Mouse (Mus musculus): Measurements from ENCODE around the gene Aimp2. TPM values are rescaled to one million over a fixed set of nuclear protein-coding genes. Genes with fewer than 3 reads are reported as not detected.

Aimp2 gene
- polyA plus RNA-seq, 1 experiment from 2014 or later: 107 TPM

DNA sequence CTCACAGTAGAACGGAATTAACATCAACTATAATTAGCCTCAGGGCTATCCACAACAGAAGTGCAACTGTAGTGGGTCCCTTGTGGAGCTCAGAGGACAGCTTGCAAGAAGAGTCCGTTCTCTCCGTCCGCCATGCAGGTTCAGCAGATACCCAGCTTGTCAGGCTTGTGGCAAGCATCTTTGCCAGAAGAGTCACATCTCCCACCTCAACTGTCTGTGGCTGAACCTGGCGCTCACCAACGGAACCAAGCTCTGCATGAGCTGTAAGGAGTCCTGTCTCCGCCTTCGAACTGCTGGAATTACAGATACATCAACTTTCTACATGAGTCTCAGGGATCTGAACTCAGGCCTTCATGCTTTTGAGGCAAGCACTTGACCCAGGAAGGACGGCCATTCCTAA, 26.5 kb upstream of the Aimp2 start:
- 84% methylated on average over 9 of the region's 9 CpGs for WGBS
- ATAC-seq (ENCODE audit: insufficient read depth) (no peak), DNase-seq (no peak)
- no peak for TF ChIP-seq CTCF (IDR thresholded peaks at IDR 0.05; ENCODE audit: low read depth)
- Histone ChIP-seq H3K4me3 (ENCODE audit: low read depth, low read length) (no peak overlapping the region), H3K27ac (ENCODE audit: low read depth) (no peak overlapping the region), H3K4me2 (no peak overlapping the region), H3K4me1 (ENCODE audit: insufficient read depth) (no peaks in the 10 kb centered on the region), H3K36me3 (ENCODE audit: insufficient read depth) (peaks cover 12% of the 10 kb centered on the region), H3K9me3 (ENCODE audit: low read depth, low read length) (no peaks in the 10 kb centered on the region), H3K9ac (no peak overlapping the region), H3K27me3 (ENCODE audit: insufficient read depth, low read length) (no peaks in the 10 kb centered on the region)

DNA sequence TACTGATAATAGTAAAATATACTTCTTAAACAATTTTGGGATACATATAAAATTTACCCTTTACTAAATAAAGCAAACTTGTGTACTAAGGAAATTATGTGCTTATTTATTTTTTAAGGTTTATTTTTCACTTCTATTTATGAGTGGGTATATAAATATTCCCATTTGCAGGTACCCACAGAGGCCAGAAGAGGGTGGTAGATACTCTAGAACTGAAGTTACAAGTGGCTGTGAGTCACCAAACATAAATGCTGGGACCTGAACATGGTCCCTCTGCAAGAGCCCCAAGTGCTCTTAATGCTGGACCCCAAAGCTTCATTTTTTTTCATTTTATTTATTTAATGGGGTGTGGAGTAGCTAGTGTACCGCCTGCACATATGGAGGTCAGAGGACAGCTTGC, 24.2 kb upstream of the Aimp2 start:
- no peak for DNase-seq
- WGBS: 85% methylated on average over 1 of the region's 1 CpGs

DNA sequence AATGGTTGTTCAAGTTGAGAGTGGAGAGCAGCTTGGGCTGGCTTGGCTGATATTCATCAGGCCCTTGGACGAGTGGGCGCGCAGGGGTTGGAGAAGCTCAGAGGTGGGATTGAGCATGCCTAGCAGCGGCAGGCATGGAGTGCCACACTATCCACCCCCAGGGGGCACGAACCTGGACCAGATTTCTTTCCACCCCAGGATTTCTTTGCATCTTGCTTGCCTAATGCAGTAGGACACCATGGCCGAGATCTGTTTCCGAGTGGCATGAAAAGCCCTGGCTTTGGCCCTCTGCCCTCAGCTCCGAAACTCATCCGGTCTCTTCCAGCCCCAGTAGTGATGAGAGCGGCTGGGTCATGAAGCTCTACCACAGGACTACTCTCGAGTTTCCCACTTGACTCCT, 23.8 kb upstream of the Aimp2 start:
- no peaks in the 10 kb centered on the region for H3K27me3 ChIP-seq (ENCODE audit: insufficient read depth, low read length)
- no peak overlapping the region for H3K4me3 ChIP-seq (ENCODE audit: low read depth, low read length)
- no peaks in the 10 kb centered on the region for H3K9me3 ChIP-seq (ENCODE audit: low read depth, low read length)
- no peak overlapping the region for H3K9ac ChIP-seq
- ATAC-seq (ENCODE audit: insufficient read depth) (no peak), DNase-seq (no peak)
- TF ChIP-seq CTCF (IDR thresholded peaks at IDR 0.05; ENCODE audit: low read depth): no peak
- no peaks in the 10 kb centered on the region for H3K4me1 ChIP-seq (ENCODE audit: insufficient read depth)
- H3K4me2 ChIP-seq: no peak overlapping the region
- H3K36me3 ChIP-seq (ENCODE audit: insufficient read depth): peaks cover 39% of the 10 kb centered on the region
- no peak overlapping the region for H3K27ac ChIP-seq (ENCODE audit: low read depth)
- WGBS: 83% methylated on average over 11 of the region's 11 CpGs

More for the DNA sequence above, 24.2 kb upstream of the Aimp2 start:
- no peaks in the 10 kb centered on the region for H3K4me1 ChIP-seq (ENCODE audit: insufficient read depth)
- no peak for ATAC-seq (ENCODE audit: insufficient read depth)
- peaks cover 35% of the 10 kb centered on the region for H3K36me3 ChIP-seq (ENCODE audit: insufficient read depth)
- TF ChIP-seq CTCF (IDR thresholded peaks at IDR 0.05; ENCODE audit: low read depth): 0 out of 2 replicates have a peak, but pooled peaks have one; percentile 10
- H3K9me3 ChIP-seq (ENCODE audit: low read depth, low read length): no peaks in the 10 kb centered on the region
- H3K27me3 ChIP-seq (ENCODE audit: insufficient read depth, low read length): no peaks in the 10 kb centered on the region
- H3K4me3 ChIP-seq (ENCODE audit: low read depth, low read length): no peak overlapping the region
- no peak overlapping the region for H3K9ac ChIP-seq
- H3K4me2 ChIP-seq: no peak overlapping the region
- no peak overlapping the region for H3K27ac ChIP-seq (ENCODE audit: low read depth)

DNA sequence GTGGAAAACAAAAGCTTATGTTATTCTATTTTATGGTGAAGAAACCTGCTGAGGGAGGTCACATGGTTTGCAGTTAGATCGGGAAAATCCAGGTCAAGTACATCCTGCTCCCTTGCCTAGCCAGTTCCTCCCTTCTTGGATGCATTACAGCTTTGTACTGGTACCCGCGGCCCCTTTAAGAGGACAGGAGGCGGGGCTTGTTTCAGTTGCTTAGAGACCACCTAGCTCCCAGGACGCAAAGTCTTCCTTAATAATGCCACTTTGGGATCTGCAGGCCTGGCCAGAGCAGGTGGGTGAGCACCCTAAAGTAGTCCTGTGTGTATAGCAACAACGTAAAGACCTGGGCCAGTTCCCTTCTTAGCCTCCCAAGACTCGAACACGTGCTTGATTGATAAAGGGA, 23.2 kb upstream of the Aimp2 start, which contains the start of gene Rsph10b:
Gene Rsph10b (plus strand): TSS at position 205 of the 400 bp plus-strand sequence.
- WGBS: 18% methylated on average over 8 of the region's 8 CpGs
- ATAC-seq (ENCODE audit: insufficient read depth) (peak; percentile 28; the same call in 1 of the 2 replicates), DNase-seq (peak; percentile 47)
- no peak for TF ChIP-seq CTCF (IDR thresholded peaks at IDR 0.05; ENCODE audit: low read depth)
- H3K9me3 ChIP-seq (ENCODE audit: low read depth, low read length): no peaks in the 10 kb centered on the region
- H3K27ac ChIP-seq (ENCODE audit: low read depth): no peak within 1 kb of the TSS
- no peaks in the 10 kb centered on the region for H3K27me3 ChIP-seq (ENCODE audit: insufficient read depth, low read length)
- peaks cover 45% of the 10 kb centered on the region for H3K36me3 ChIP-seq (ENCODE audit: insufficient read depth)
- H3K4me2 ChIP-seq: 0 out of 2 replicates have a peak within 1 kb of the TSS, but pooled peaks have one; percentile 15
- no peaks in the 10 kb centered on the region for H3K4me1 ChIP-seq (ENCODE audit: insufficient read depth)
- no peak within 1 kb of the TSS for H3K9ac ChIP-seq
- H3K4me3 ChIP-seq (ENCODE audit: low read depth, low read length): no peak within 1 kb of the TSS

DNA sequence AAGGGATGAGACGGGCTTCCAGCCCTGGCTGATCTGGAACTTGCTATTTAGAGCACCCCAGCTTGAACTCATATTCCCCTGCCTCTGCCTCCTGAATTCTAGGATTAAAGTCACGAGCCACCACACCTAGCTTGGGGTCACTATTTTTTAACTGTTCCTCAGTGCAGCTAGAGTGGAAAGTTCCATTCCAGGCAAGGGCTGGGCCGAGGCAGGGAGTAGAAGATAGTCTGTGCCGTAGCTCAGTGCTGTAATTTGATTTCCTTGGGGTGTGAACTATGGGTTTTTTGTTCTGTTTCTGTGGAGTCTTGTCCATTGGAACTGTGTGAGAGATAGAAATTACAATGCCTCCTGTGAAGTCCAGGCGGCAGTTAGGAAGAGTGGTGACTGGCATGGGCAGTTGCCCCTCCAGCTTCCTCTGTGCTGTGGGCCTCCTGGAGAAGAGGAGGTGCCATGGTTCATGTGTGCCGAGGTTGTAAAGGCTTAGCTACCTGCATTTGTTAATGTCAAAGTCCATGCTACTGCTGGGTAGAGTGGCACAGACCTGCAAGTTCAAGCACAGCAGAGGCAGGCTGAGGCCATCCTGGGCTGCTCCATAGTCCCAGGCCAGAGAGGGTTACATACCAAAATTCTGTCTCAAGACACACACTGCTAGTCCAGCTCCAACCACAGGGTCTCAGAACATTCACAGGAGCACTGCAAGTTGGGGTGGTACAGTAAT, 22.4 kb upstream of the Aimp2 start:
- Histone ChIP-seq H3K9me3 (ENCODE audit: low read depth, low read length) (no peaks in the 10 kb centered on the region), H3K4me2 (no peak overlapping the region), H3K9ac (no peak overlapping the region), H3K4me3 (ENCODE audit: low read depth, low read length) (no peak overlapping the region), H3K27ac (ENCODE audit: low read depth) (no peak overlapping the region), H3K4me1 (ENCODE audit: insufficient read depth) (no peaks in the 10 kb centered on the region), H3K27me3 (ENCODE audit: insufficient read depth, low read length) (no peaks in the 10 kb centered on the region), H3K36me3 (ENCODE audit: insufficient read depth) (peaks cover 51% of the 10 kb centered on the region)
- DNase-seq: no peak
- TF ChIP-seq CTCF (IDR thresholded peaks at IDR 0.05; ENCODE audit: low read depth): no peak
- 87% methylated on average over 6 of the region's 6 CpGs for WGBS
- no peak for ATAC-seq (ENCODE audit: insufficient read depth)

DNA sequence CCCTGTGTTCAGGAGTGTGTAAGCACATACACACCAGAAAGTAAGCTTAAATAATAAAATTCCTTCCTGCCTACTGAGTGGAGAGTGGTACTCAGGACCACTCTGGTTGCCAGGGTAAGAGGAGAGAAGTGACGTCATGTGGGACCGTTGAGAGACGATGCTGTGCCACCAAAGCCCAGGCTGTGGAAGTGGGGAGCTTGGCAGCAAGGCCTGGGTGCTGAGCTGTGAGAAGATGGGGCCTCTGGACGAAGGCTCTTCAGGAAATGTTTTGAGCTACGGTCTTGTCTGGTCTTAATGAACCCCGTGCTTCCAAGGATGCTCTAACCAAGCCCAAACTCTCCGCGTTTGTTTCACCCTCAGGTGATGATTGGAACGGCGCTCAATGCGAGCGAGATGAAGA, 21.0 kb upstream of the Aimp2 start:
- Histone ChIP-seq H3K36me3 (ENCODE audit: insufficient read depth) (peaks cover 64% of the 10 kb centered on the region), H3K27ac (ENCODE audit: low read depth) (no peak overlapping the region), H3K4me2 (no peak overlapping the region), H3K9me3 (ENCODE audit: low read depth, low read length) (no peaks in the 10 kb centered on the region), H3K27me3 (ENCODE audit: insufficient read depth, low read length) (no peaks in the 10 kb centered on the region), H3K4me3 (ENCODE audit: low read depth, low read length) (no peak overlapping the region), H3K4me1 (ENCODE audit: insufficient read depth) (no peaks in the 10 kb centered on the region), H3K9ac (no peak overlapping the region)
- no peak for TF ChIP-seq CTCF (IDR thresholded peaks at IDR 0.05; ENCODE audit: low read depth)
- 90% methylated on average over 12 of the region's 12 CpGs for WGBS
- no peak for DNase-seq
- ATAC-seq (ENCODE audit: insufficient read depth): no peak

DNA sequence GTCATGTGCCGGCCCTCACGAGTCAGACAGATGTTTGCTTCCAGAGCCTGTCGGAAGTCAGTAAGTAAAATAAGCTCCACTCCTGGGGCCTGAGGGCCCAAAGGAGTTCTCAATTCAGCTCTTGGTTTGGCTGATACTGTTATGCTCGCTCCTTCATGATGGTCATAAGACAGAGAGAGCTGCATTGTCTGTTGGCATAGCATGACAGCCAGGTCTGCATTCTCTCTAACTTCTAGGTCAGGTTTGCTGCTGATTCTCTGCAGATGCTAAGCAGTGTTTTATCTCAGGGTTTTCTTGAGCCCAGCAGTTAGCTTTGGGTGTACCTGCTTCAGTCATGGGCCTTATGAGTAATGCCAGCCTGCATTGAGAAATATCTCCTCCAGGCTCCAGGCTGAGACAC, 19.6 kb upstream of the Aimp2 start:
- H3K36me3 ChIP-seq (ENCODE audit: insufficient read depth): peaks cover 78% of the 10 kb centered on the region
- H3K4me1 ChIP-seq (ENCODE audit: insufficient read depth): no peaks in the 10 kb centered on the region
- no peak overlapping the region for H3K27ac ChIP-seq (ENCODE audit: low read depth)
- TF ChIP-seq CTCF (IDR thresholded peaks at IDR 0.05; ENCODE audit: low read depth): no peak
- H3K4me3 ChIP-seq (ENCODE audit: low read depth, low read length): no peak overlapping the region
- ATAC-seq (ENCODE audit: insufficient read depth) (no peak), DNase-seq (no peak)
- no peaks in the 10 kb centered on the region for H3K9me3 ChIP-seq (ENCODE audit: low read depth, low read length)
- H3K4me2 ChIP-seq: no peak overlapping the region
- H3K27me3 ChIP-seq (ENCODE audit: insufficient read depth, low read length): no peaks in the 10 kb centered on the region
- no peak overlapping the region for H3K9ac ChIP-seq
- 84% methylated on average over 4 of the region's 4 CpGs for WGBS
